Mouse (Mus musculus): ENCODE measurements around the gene Ptms. TPM values are rescaled to one million over a fixed set of nuclear protein-coding genes. Genes with fewer than 3 reads are reported as not detected.

Gene Ptms
- polyA plus RNA-seq, 1 experiment from 2014 or later: 321 TPM

DNA sequence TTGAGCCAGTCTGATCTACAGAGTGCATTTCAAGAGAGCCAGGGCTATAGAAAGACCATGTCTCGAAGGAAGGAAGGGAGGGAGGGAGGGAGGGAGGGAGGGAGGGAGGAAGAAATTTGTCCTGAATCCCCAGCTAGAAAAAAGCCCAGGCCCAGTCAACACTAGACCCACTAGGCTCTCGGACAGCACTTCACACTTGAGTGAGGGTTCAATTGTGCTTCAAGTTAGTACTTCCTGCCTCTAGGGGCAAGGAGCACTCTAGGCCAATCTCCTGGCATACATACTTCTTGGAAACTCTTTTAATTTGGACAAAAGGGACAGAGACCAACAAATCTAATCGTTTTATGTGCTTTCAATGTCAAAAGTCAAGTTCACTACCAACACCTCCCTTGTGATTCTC, 38.2 kb upstream of the Ptms start:
- no peak for DNase-seq (ENCODE audit: low spot score)
- Histone ChIP-seq H3K36me3 (ENCODE audit: control insufficient read depth, insufficient read depth, low read length) (peaks cover 7% of the 10 kb centered on the region), H3K4me1 (replicated peaks; ENCODE audit: control insufficient read depth, insufficient read depth, low read length) (no peaks in the 10 kb centered on the region), H3K27me3 (ENCODE audit: control insufficient read depth, insufficient read depth, low read length) (no peaks in the 10 kb centered on the region), H3K9me3 (ENCODE audit: control insufficient read depth, low read length) (no peaks in the 10 kb centered on the region), H3K4me2 (replicated peaks; ENCODE audit: low read depth, low read length) (no peak overlapping the region), H3K4me3 (ENCODE audit: low read depth, low read length) (no peak overlapping the region), H3K27ac (ENCODE audit: low read depth, low read length) (no peak overlapping the region), H3K9ac (ENCODE audit: low read depth, low read length) (no peak overlapping the region)
- ATAC-seq (ENCODE audit: low FRiP score): no peak
- WGBS: 89% methylated on average over 3 of the region's 3 CpGs

GRCm38 (mm10) chr6:124955212-124955611, 35.3 kb upstream of the Ptms start:
- no peaks in the 10 kb centered on the region for H3K9me3 ChIP-seq (ENCODE audit: control insufficient read depth, low read length)
- WGBS: 87% methylated on average over 4 of the region's 4 CpGs
- H3K27ac ChIP-seq (ENCODE audit: low read depth, low read length): no peak overlapping the region
- ATAC-seq (ENCODE audit: low FRiP score) (no peak), DNase-seq (ENCODE audit: low spot score) (no peak)
- no peak overlapping the region for H3K4me2 ChIP-seq (replicated peaks; ENCODE audit: low read depth, low read length)
- H3K36me3 ChIP-seq (ENCODE audit: control insufficient read depth, insufficient read depth, low read length): peaks cover 7% of the 10 kb centered on the region
- no peaks in the 10 kb centered on the region for H3K27me3 ChIP-seq (ENCODE audit: control insufficient read depth, insufficient read depth, low read length)
- no peaks in the 10 kb centered on the region for H3K4me1 ChIP-seq (replicated peaks; ENCODE audit: control insufficient read depth, insufficient read depth, low read length)
- no peak overlapping the region for H3K9ac ChIP-seq (ENCODE audit: low read depth, low read length)
- H3K4me3 ChIP-seq (ENCODE audit: low read depth, low read length): no peak overlapping the region

DNA sequence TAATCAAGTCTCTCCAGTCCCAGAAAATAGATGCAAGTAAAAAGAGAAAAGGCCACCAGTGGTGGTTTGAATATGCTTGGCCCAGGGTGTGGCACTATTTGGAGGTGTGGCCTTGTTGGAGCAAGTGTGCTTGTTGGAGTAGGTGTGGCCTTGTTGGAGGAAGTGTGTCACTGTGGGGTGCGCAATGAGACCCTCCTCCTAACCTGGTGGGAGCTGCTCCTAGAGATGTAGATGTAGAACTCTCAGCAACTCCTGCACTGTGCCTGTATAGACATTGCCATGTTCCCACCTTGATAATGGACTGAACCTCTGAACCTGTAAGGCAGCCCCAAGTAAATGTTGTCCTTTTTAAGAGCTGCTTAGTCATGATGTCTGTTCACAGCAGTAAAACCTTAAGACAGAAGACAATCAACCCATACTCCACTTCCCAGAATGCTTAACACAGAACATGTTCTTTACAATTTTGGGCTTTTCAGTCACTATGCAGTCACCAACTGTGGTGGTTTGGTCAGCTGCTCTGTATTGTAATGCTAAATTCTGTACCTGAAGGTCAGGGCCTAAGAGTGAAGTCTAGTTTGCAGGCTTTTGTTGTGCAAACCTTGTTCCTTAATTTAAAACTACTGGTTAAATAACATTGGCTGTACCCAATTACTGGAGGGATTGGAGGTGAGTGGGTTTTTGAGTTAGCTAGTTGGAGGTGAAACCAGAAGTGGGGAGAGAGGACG, 34.2 kb upstream of the Ptms start:
- Histone ChIP-seq H3K27ac (ENCODE audit: low read depth, low read length) (no peak overlapping the region), H3K4me3 (ENCODE audit: low read depth, low read length) (no peak overlapping the region), H3K36me3 (ENCODE audit: control insufficient read depth, insufficient read depth, low read length) (peaks cover 2% of the 10 kb centered on the region), H3K4me1 (replicated peaks; ENCODE audit: control insufficient read depth, insufficient read depth, low read length) (no peaks in the 10 kb centered on the region), H3K9ac (ENCODE audit: low read depth, low read length) (no peak overlapping the region), H3K9me3 (ENCODE audit: control insufficient read depth, low read length) (no peaks in the 10 kb centered on the region), H3K27me3 (ENCODE audit: control insufficient read depth, insufficient read depth, low read length) (no peaks in the 10 kb centered on the region), H3K4me2 (replicated peaks; ENCODE audit: low read depth, low read length) (no peak overlapping the region)
- WGBS: 92% methylated on average over 2 of the region's 2 CpGs
- ATAC-seq (ENCODE audit: low FRiP score) (no peak), DNase-seq (ENCODE audit: low spot score) (no peak)

GRCm38 (mm10) chr6:124943526-124943925, 23.6 kb upstream of the Ptms start:
- Histone ChIP-seq H3K9me3 (ENCODE audit: control insufficient read depth, low read length) (no peaks in the 10 kb centered on the region), H3K4me3 (ENCODE audit: low read depth, low read length) (no peak overlapping the region), H3K36me3 (ENCODE audit: control insufficient read depth, insufficient read depth, low read length) (no peaks in the 10 kb centered on the region), H3K4me1 (replicated peaks; ENCODE audit: control insufficient read depth, insufficient read depth, low read length) (no peaks in the 10 kb centered on the region), H3K4me2 (replicated peaks; ENCODE audit: low read depth, low read length) (no peak overlapping the region), H3K9ac (ENCODE audit: low read depth, low read length) (no peak overlapping the region), H3K27ac (ENCODE audit: low read depth, low read length) (no peak overlapping the region), H3K27me3 (ENCODE audit: control insufficient read depth, insufficient read depth, low read length) (no peaks in the 10 kb centered on the region)
- ATAC-seq (ENCODE audit: low FRiP score): no peak
- DNase-seq (ENCODE audit: low spot score): no peak
- WGBS: 87% methylated on average over 3 of the region's 3 CpGs

GRCm38 (mm10) chr6:124941679-124942078, 21.8 kb upstream of the Ptms start:
- no peak overlapping the region for H3K4me3 ChIP-seq (ENCODE audit: low read depth, low read length)
- no peak for DNase-seq (ENCODE audit: low spot score)
- H3K9me3 ChIP-seq (ENCODE audit: control insufficient read depth, low read length): no peaks in the 10 kb centered on the region
- no peaks in the 10 kb centered on the region for H3K4me1 ChIP-seq (replicated peaks; ENCODE audit: control insufficient read depth, insufficient read depth, low read length)
- H3K36me3 ChIP-seq (ENCODE audit: control insufficient read depth, insufficient read depth, low read length): no peaks in the 10 kb centered on the region
- 95% methylated on average over 1 of the region's 1 CpGs for WGBS
- no peak overlapping the region for H3K27ac ChIP-seq (ENCODE audit: low read depth, low read length)
- no peaks in the 10 kb centered on the region for H3K27me3 ChIP-seq (ENCODE audit: control insufficient read depth, insufficient read depth, low read length)
- no peak for ATAC-seq (ENCODE audit: low FRiP score)
- no peak overlapping the region for H3K9ac ChIP-seq (ENCODE audit: low read depth, low read length)
- no peak overlapping the region for H3K4me2 ChIP-seq (replicated peaks; ENCODE audit: low read depth, low read length)

DNA sequence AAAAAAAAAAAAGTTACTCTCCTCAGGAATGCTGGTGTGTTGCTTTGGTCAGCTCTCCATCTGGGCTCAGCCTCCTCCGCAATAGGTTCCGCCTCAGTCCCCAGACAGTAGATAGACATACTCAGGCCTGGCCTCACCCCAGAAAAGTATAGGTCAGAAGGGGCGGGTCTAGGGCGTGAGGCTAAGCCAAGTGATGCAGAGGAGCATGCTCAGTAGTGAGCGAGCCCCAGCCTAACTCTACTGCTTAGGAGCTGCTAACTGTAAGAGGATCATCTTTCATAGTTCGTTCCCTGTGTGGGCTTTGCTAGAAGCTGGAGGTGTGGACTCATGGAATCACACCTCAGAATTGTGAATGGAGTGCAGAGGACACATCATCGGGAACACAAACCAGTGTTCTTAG, 18.7 kb upstream of the Ptms start:
- DNase-seq (ENCODE audit: low spot score) (no peak), ATAC-seq (ENCODE audit: low FRiP score) (no peak; the same call in 1 of the 2 replicates)
- 94% methylated on average over 7 of the region's 7 CpGs for WGBS
- Histone ChIP-seq H3K9ac (ENCODE audit: low read depth, low read length) (no peak overlapping the region), H3K9me3 (ENCODE audit: control insufficient read depth, low read length) (no peaks in the 10 kb centered on the region), H3K4me1 (replicated peaks; ENCODE audit: control insufficient read depth, insufficient read depth, low read length) (no peaks in the 10 kb centered on the region), H3K27me3 (ENCODE audit: control insufficient read depth, insufficient read depth, low read length) (no peaks in the 10 kb centered on the region), H3K36me3 (ENCODE audit: control insufficient read depth, insufficient read depth, low read length) (peaks cover 11% of the 10 kb centered on the region), H3K4me2 (replicated peaks; ENCODE audit: low read depth, low read length) (no peak overlapping the region), H3K27ac (ENCODE audit: low read depth, low read length) (no peak overlapping the region), H3K4me3 (ENCODE audit: low read depth, low read length) (no peak overlapping the region)

- peaks cover 11% of the 10 kb centered on the region for H3K36me3 ChIP-seq (ENCODE audit: control insufficient read depth, insufficient read depth, low read length)
- no peak overlapping the region for H3K27ac ChIP-seq (ENCODE audit: low read depth, low read length)
- no peaks in the 10 kb centered on the region for H3K9me3 ChIP-seq (ENCODE audit: control insufficient read depth, low read length)
- WGBS: 82% methylated on average over 2 of the region's 2 CpGs
- H3K4me2 ChIP-seq (replicated peaks; ENCODE audit: low read depth, low read length): no peak overlapping the region
- H3K27me3 ChIP-seq (ENCODE audit: control insufficient read depth, insufficient read depth, low read length): no peaks in the 10 kb centered on the region
- no peak overlapping the region for H3K9ac ChIP-seq (ENCODE audit: low read depth, low read length)
- H3K4me3 ChIP-seq (ENCODE audit: low read depth, low read length): no peak overlapping the region
- DNase-seq (ENCODE audit: low spot score) (no peak), ATAC-seq (ENCODE audit: low FRiP score) (no peak)
- H3K4me1 ChIP-seq (replicated peaks; ENCODE audit: control insufficient read depth, insufficient read depth, low read length): peaks cover 2% of the 10 kb centered on the region; the same call in 1 of the 2 replicates
Measured at GRCm38 (mm10) chr6:124937493-124937892, 17.6 kb upstream of the Ptms start.

- ATAC-seq (ENCODE audit: low FRiP score): no peak
- WGBS: 85% methylated on average over 1 of the region's 1 CpGs
Measured at GRCm38 (mm10) chr6:124936681-124937080, 16.8 kb upstream of the Ptms start.

GRCm38 (mm10) chr6:124934670-124935069, 14.8 kb upstream of the Ptms start:
- Histone ChIP-seq H3K27me3 (ENCODE audit: control insufficient read depth, insufficient read depth, low read length) (no peaks in the 10 kb centered on the region), H3K9me3 (ENCODE audit: control insufficient read depth, low read length) (no peaks in the 10 kb centered on the region), H3K4me2 (replicated peaks; ENCODE audit: low read depth, low read length) (no peak overlapping the region), H3K36me3 (ENCODE audit: control insufficient read depth, insufficient read depth, low read length) (peaks cover 11% of the 10 kb centered on the region), H3K4me1 (replicated peaks; ENCODE audit: control insufficient read depth, insufficient read depth, low read length) (peaks cover 6% of the 10 kb centered on the region; the same call in 1 of the 2 replicates), H3K9ac (ENCODE audit: low read depth, low read length) (no peak overlapping the region), H3K4me3 (ENCODE audit: low read depth, low read length) (no peak overlapping the region), H3K27ac (ENCODE audit: low read depth, low read length) (no peak overlapping the region)
- ATAC-seq (ENCODE audit: low FRiP score) (no peak), DNase-seq (ENCODE audit: low spot score) (no peak)
- WGBS: 96% methylated on average over 7 of the region's 7 CpGs

More at GRCm38 (mm10) chr6:124936681-124937080, 16.8 kb upstream of the Ptms start:
- Histone ChIP-seq H3K27ac (ENCODE audit: low read depth, low read length) (no peak overlapping the region), H3K4me1 (replicated peaks; ENCODE audit: control insufficient read depth, insufficient read depth, low read length) (peaks cover 6% of the 10 kb centered on the region; the same call in 1 of the 2 replicates), H3K36me3 (ENCODE audit: control insufficient read depth, insufficient read depth, low read length) (peaks cover 11% of the 10 kb centered on the region), H3K27me3 (ENCODE audit: control insufficient read depth, insufficient read depth, low read length) (no peaks in the 10 kb centered on the region), H3K9ac (ENCODE audit: low read depth, low read length) (no peak overlapping the region), H3K4me2 (replicated peaks; ENCODE audit: low read depth, low read length) (no peak overlapping the region), H3K9me3 (ENCODE audit: control insufficient read depth, low read length) (no peaks in the 10 kb centered on the region), H3K4me3 (ENCODE audit: low read depth, low read length) (no peak overlapping the region)
- DNase-seq (ENCODE audit: low spot score): no peak
